Mouse (Mus musculus) spleen, adult 2 months (tissue): ENCODE measurements at regions not wholly inside any gene's neighbourhood (a gene's known extent, or its start where the extent isn't known, plus 50 kb on each side); places are given as distances from the start of the nearest gene placed in this dataset.

Experiments
- CTCF ChIP-seq: fragments of 200-500 bp; IDR thresholded peaks from 2 replicates; pipeline ENCODE4 v1.5.1; 2011; ENCODE audit warnings: mild to moderate bottlenecking, inconsistent platforms; ENCODE audit not compliant: insufficient read depth, insufficient read length, insufficient replicate concordance; ENCODE audit errors: extremely low read depth
- POLR2A ChIP-seq: fragments of 200-500 bp; IDR thresholded peaks from 2 replicates; pipeline ENCODE4 v1.6.1; 2011; ENCODE audit warnings: low read depth, low read length, inconsistent platforms

DNA sequence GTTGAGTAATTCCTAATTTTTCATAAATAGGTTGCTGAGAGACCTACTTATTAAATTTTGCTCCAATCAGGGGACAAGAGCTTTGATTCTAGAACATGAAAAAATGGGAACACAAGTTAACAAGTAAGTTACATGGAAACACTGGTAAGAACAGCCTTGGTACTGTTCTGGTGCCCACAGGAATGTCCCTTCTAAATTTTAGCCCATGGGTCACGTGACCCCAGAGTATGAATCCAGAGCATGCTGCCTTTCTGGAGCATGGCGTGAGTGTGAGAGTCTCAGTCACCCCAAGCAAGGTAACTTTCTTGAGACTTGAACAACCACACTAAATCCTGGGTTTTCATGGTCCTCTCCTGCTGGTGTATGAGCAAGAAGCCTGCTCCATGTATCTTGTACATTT lies 263.7 kb upstream of the Actbl2 start:
- TF ChIP-seq CTCF, result no peak
- no peak for TF ChIP-seq POLR2A
